Mouse (Mus musculus) CH12.LX (cell line): ENCODE data around the gene Lat. TPM values are rescaled to one million over a fixed set of nuclear protein-coding genes. Genes with fewer than 3 reads are reported as not detected.

Experiments used
- DNase-seq: peaks from one replicate; pipeline ENCODE4 v3.0.0-alpha.2; 2013; ENCODE audit errors: extremely low read depth
- H3K27ac ChIP-seq: 2 replicates; pipeline ENCODE4 v1.5.1; 2012; ENCODE audit warnings: low read depth, mild to moderate bottlenecking, control low read depth, moderate library complexity; ENCODE audit not compliant: insufficient read depth
- H3K27me3 ChIP-seq: replicated peaks from 2 replicates; pipeline ENCODE3; 2012; ENCODE audit warnings: inconsistent platforms
- H3K36me3 ChIP-seq, 2 experiments: replicated peaks in 1 of 2; 2 replicates each; pipeline versions ENCODE3 to v1.6.1; 2012; ENCODE audit warnings: inconsistent platforms in 1 of 2, low read length in 1 of 2, mild to moderate bottlenecking in 1 of 2, mixed read lengths in 1 of 2, moderate library complexity in 1 of 2; ENCODE audit not compliant: control insufficient read depth in 1 of 2, insufficient read depth in 1 of 2
- H3K4me1 ChIP-seq, 2 experiments: 2 replicates each; pipeline ENCODE4 v1.6.1; 2012; ENCODE audit warnings: inconsistent platforms in 1 of 2, moderate library complexity in 1 of 2; ENCODE audit not compliant: insufficient read depth in 2 of 2, control insufficient read depth in 1 of 2
- H3K4me2 ChIP-seq: 2 replicates; pipeline ENCODE4 v1.6.1; 2012; ENCODE audit warnings: low read depth, mild to moderate bottlenecking, control low read depth; ENCODE audit not compliant: poor library complexity, insufficient read depth, severe bottlenecking
- H3K4me3 ChIP-seq, 3 experiments: fragments of 150-350 bp in 1 of 3; sonication (generic) in 1 of 3; replicated peaks in 1 of 3; 2 replicates each; pipeline versions ENCODE3 to v1.5.1; 2011 to 2012; ENCODE audit warnings: low read depth in 2 of 3, low read length in 2 of 3, mild to moderate bottlenecking in 2 of 3, moderate library complexity in 2 of 3, control low read depth in 1 of 3, improper control_type of control experiment in 1 of 3, inconsistent platforms in 1 of 3, mixed read lengths in 1 of 3; ENCODE audit not compliant: poor library complexity in 1 of 3
- H3K79me2 ChIP-seq: replicated peaks from 2 replicates; pipeline ENCODE4 v1.6.1; 2012; ENCODE audit warnings: mild to moderate bottlenecking, moderate library complexity; ENCODE audit not compliant: control insufficient read depth, poor library complexity, insufficient read depth, severe bottlenecking; ENCODE audit errors: extremely low read depth
- H3K9ac ChIP-seq: 2 replicates; pipeline ENCODE4 v1.6.1; 2012; ENCODE audit warnings: low read depth, mild to moderate bottlenecking, control low read depth, moderate library complexity; ENCODE audit not compliant: insufficient read depth
- H3K9me3 ChIP-seq: replicated peaks from 2 replicates; pipeline ENCODE3; 2012; ENCODE audit warnings: low read length, inconsistent platforms, mixed read lengths
- CHD2 ChIP-seq: IDR thresholded peaks from 2 replicates; pipeline ENCODE4 v1.6.1; 2011; ENCODE audit warnings: low read length, improper control_type of control experiment
- CTCF ChIP-seq, 2 experiments: IDR thresholded peaks in 1 of 2; conservative IDR thresholded peaks in 1 of 2; 2 replicates each; pipeline ENCODE4 v1.5.1; 2011 to 2012; ENCODE audit warnings: low read depth in 2 of 2, low read length in 2 of 2, improper control_type of control experiment in 1 of 2, inconsistent platforms in 1 of 2, mild to moderate bottlenecking in 1 of 2, moderate library complexity in 1 of 2
- ELF1 ChIP-seq: IDR thresholded peaks from 2 replicates; pipeline ENCODE4 v1.6.1; 2014; ENCODE audit warnings: low read depth, mild to moderate bottlenecking, inconsistent platforms, low read length, improper control_type of control experiment
- EP300 ChIP-seq: IDR thresholded peaks from 2 replicates; pipeline ENCODE4 v1.6.1; 2011; ENCODE audit warnings: low read length, improper control_type of control experiment
- IRF4 ChIP-seq: IDR thresholded peaks from 2 replicates; pipeline ENCODE4 v1.6.1; 2014; ENCODE audit warnings: low read depth, mild to moderate bottlenecking, inconsistent platforms, low read length, improper control_type of control experiment
- JUN ChIP-seq: IDR thresholded peaks from 2 replicates; pipeline ENCODE4 v1.6.1; 2011; ENCODE audit warnings: low read depth, mild to moderate bottlenecking, low read length, improper control_type of control experiment, moderate library complexity; ENCODE audit not compliant: insufficient read depth
- JUND ChIP-seq: conservative IDR thresholded peaks from 2 replicates; pipeline ENCODE4 v1.6.1; 2011; ENCODE audit warnings: low read depth, low read length, improper control_type of control experiment
- KAT2A ChIP-seq: IDR thresholded peaks from 2 replicates; pipeline ENCODE4 v1.6.1; 2012; ENCODE audit warnings: low read length, improper control_type of control experiment, inconsistent platforms; ENCODE audit not compliant: insufficient replicate concordance
- MAZ ChIP-seq: IDR thresholded peaks from 2 replicates; pipeline ENCODE4 v1.6.1; 2012; ENCODE audit warnings: low read depth, mild to moderate bottlenecking, inconsistent platforms, low read length, improper control_type of control experiment, moderate library complexity
- MEF2A ChIP-seq: IDR thresholded peaks from 2 replicates; pipeline ENCODE4 v1.6.1; 2014; ENCODE audit warnings: low read depth, mild to moderate bottlenecking, inconsistent platforms, low read length, improper control_type of control experiment, borderline replicate concordance
- NRF1 ChIP-seq: IDR thresholded peaks from 2 replicates; pipeline ENCODE4 v1.6.1; 2014; ENCODE audit warnings: low read depth, mild to moderate bottlenecking, inconsistent platforms, low read length, improper control_type of control experiment, moderate library complexity
- PAX5 ChIP-seq: IDR thresholded peaks from 2 replicates; pipeline ENCODE4 v1.6.1; 2012; ENCODE audit warnings: low read length, inconsistent platforms, mixed read lengths
- POLR2A ChIP-seq: IDR thresholded peaks from 2 replicates; pipeline ENCODE4 v1.6.1; 2011; ENCODE audit warnings: low read depth, mild to moderate bottlenecking, improper control_type of control experiment, low read length
- POLR2AphosphoS2 ChIP-seq: IDR thresholded peaks from 2 replicates; pipeline ENCODE4 v1.6.1; 2011; ENCODE audit warnings: low read depth, low read length, improper control_type of control experiment
- RAD21 ChIP-seq: IDR thresholded peaks from 2 replicates; pipeline ENCODE4 v1.6.1; 2011; ENCODE audit warnings: low read depth, mild to moderate bottlenecking, low read length, improper control_type of control experiment, moderate library complexity
- RCOR1 ChIP-seq: conservative IDR thresholded peaks from 2 replicates; pipeline ENCODE4 v1.6.1; 2012; ENCODE audit warnings: low read depth, mild to moderate bottlenecking, inconsistent platforms, low read length, improper control_type of control experiment
- SMC3 ChIP-seq: IDR thresholded peaks from 2 replicates; pipeline ENCODE4 v1.6.1; 2011; ENCODE audit warnings: low read depth, low read length, improper control_type of control experiment
- UBTF ChIP-seq: IDR thresholded peaks from 2 replicates; pipeline ENCODE4 v1.6.1; 2012; ENCODE audit warnings: low read depth, mild to moderate bottlenecking, inconsistent platforms, low read length, improper control_type of control experiment, moderate library complexity
- USF2 ChIP-seq: conservative IDR thresholded peaks from 2 replicates; pipeline ENCODE4 v1.6.1; 2011; ENCODE audit warnings: low read depth, low read length, improper control_type of control experiment
- ZNF384 ChIP-seq: IDR thresholded peaks from 2 replicates; pipeline ENCODE4 v1.6.1; 2012; ENCODE audit warnings: low read depth, low read length, improper control_type of control experiment, inconsistent platforms
- dilution Hi-C: fragments of 300-500 bp; cut with MboI; formaldehyde crosslinking; loops from 2 replicates; pipeline ENCODE4 v1.14.3; 2020; ENCODE audit warnings: low sequenced_read_pairs; ENCODE audit not compliant: extremely low pct_unique_long_range_greater_than_20kb, extremely low pct_ligation_motif_present
- in situ Hi-C: fragments of 300-500 bp; cut with MboI; formaldehyde crosslinking; loops from 3 replicates; pipeline ENCODE4 v1.14.3; 2019; ENCODE audit warnings: low sequenced_read_pairs, low pct_ligation_motif_present, low pct_unique_long_range_greater_than_20kb, mixed read lengths
- polyA plus RNA-seq: library from polyadenylated mRNA; unstranded; fragments of >175 nt; gene quantifications from 2 replicates; pipeline ENCODE4 v1.2.1, GENCODE M21; 2012; ENCODE audit warnings: low read depth; ENCODE audit not compliant: insufficient read length
- total RNA-seq, 2 experiments: library from RNA; depleted of rRNA; stranded (reverse); fragments of 300-350 nt in 1 of 2; fragments of >200 nt in 1 of 2; gene quantifications; 2 replicates each; pipeline ENCODE4 v1.2.3; 2012 to 2014

The Lat gene
- total and polyA plus RNA-seq, 3 experiments: 0.42 to 1.1 (median 0.55) TPM

DNA sequence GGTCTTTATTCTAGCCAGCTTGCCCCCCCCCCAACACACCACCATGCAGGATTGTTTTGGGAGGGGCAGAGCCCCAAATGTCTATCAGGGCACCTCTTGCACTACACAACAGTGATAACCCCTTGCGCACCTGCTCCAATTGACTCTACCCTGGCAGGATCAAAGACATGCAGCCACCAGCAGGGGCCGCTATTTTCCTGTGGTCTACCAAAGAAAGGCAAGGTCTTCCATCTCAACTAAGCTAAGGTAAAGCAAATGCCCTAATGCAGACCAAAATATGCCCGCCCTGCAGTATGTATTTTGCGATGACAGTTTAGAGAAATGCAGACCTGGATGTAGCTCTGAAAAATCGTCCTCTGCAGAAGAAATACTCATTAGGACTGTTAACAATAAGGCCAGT lies 30.2 kb upstream of the Lat start (continued):
- TF ChIP-seq SMC3 (peak; percentile 97), JUN (no peak), CTCF (conservative IDR thresholded peaks at IDR 0.05 in 1 of 2, IDR thresholded peaks at IDR 0.05 in 1 of 2; ENCODE audit: low read depth in 2 of 2, low read length in 2 of 2) (peak; percentile 83 to 97), RAD21 (peak; percentile 94), MAZ (0 out of 2 replicates have a peak, but pooled peaks have one; percentile 43)

DNA sequence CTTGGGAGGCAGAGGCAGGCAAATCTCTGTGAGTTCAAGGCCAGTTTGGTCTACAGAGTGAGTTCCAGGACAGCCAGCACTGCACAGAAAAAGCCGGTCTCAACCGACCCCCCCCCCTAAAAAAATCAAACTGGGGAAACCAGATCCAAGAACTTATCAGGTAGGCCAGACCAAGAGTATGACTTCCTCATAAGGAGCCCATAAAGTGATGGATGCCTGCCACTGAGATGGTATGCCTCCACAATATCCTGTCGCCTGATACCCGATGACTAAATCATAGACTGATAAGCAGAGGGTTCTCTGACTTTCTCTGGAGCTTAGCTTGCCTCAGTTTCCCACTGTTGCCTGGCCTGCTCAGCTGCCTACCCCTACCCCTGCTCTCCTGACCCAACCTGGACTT lies 28.5 kb upstream of the Lat start:
- peaks cover 4% of the 10 kb centered on the region; the same call in 1 of the 2 replicates for H3K79me2 ChIP-seq
- peaks cover 0 to 7% of the 10 kb centered on the region in 2 experiments for H3K36me3 ChIP-seq
- H3K4me1 ChIP-seq: peaks cover 6 to 33% of the 10 kb centered on the region in 2 experiments; a peak in 2 of 4 replicates
- no peak overlapping the region for H3K9ac ChIP-seq
- H3K27me3 ChIP-seq: no peaks in the 10 kb centered on the region
- DNase-seq: no peak
- in situ Hi-C loops: loop anchor here (5.0 kb wide), 3 partner anchors 39 to 129 kb away; no protein-coding TSS in a partner anchor
- H3K9me3 ChIP-seq: no peaks in the 10 kb centered on the region
- dilution Hi-C loops: no loop called here
- no peak for TF ChIP-seq JUND
- no peak for TF ChIP-seq PAX5
- TF ChIP-seq RAD21: no peak
- TF ChIP-seq USF2: no peak
- TF ChIP-seq POLR2A: no peak
- TF ChIP-seq ZNF384: no peak
- no peak overlapping the region for H3K27ac ChIP-seq
- H3K4me2 ChIP-seq: no peak overlapping the region
- H3K4me3 ChIP-seq: no peak overlapping the region

DNA sequence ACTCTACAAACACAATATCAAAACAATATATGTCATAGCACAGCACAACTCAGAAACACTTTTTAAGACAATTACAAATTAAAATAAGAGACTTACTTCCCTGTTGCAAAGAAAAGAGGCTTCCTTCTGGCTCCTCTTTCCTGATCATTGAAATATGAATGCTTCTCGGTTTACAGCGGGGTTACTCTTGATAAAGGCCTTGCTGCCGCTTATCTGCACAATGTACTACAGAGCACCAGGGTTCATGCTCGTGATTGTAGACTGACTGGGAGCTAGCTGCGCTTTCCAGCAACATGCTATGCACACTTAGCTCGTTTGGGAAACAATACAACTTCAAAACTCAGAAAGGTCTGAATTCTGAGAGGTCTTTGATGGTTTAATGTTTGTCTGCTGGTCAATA lies 27.9 kb upstream of the Lat start:
- peaks cover 3 to 30% of the 10 kb centered on the region in 2 experiments; a peak in 2 of 4 replicates for H3K4me1 ChIP-seq
- no peak for DNase-seq
- peak overlapping the region; percentile 45 for H3K4me2 ChIP-seq
- dilution Hi-C loops (no loop called here), in situ Hi-C loops (loop anchor here (5.0 kb wide), 3 partner anchors 40 to 130 kb away; no protein-coding TSS in a partner anchor)
- H3K36me3 ChIP-seq: peaks cover 0 to 7% of the 10 kb centered on the region in 2 experiments
- no peaks in the 10 kb centered on the region for H3K9me3 ChIP-seq
- H3K4me3 ChIP-seq: peak overlapping the region; percentile 26 to 95 (median 52)
- TF ChIP-seq POLR2AphosphoS2 (no peak), MEF2A (no peak), CHD2 (no peak), IRF4 (no peak), RCOR1 (no peak), NRF1 (no peak), JUND (no peak), KAT2A (no peak), EP300 (no peak), ELF1 (no peak), UBTF (no peak)
- peak overlapping the region; percentile 42 for H3K9ac ChIP-seq
- no peak overlapping the region for H3K27ac ChIP-seq
- peaks cover 4% of the 10 kb centered on the region; the same call in 1 of the 2 replicates for H3K79me2 ChIP-seq
- no peaks in the 10 kb centered on the region for H3K27me3 ChIP-seq
